In genomic region chr7:96778601-96778969, GRCm38 (mm10) we compare ENCODE assay signal across 9 mouse cellular contexts.
DNase-seq lines count a peak whose midpoint lies in the region; ATAC-seq lines count a peak whose summit lies in the region.
"Had no signal": no experiment of that assay in that cellular context is flagged by ENCODE, and none has a peak within 500 bp of the region (broad histone marks: within the 10 kb centered on the region; RNA-seq: fewer than 3 reads in every experiment).

No protein-coding gene starts in this region.

- no peaks in the 10 kb centered on the region for H3K4me1 ChIP-seq in midbrain, embryonic 11.5 days (ENCODE audit: control insufficient read depth, insufficient read depth, low read length)
- H3K4me1 ChIP-seq in midbrain, embryonic 13.5 days (replicated peaks): peaks cover 13% of the 10 kb centered on the region; the same call in 1 of the 2 replicates

- H3K36me3 ChIP-seq in midbrain, embryonic 11.5 days (ENCODE audit: control insufficient read depth, insufficient read depth, low read length): no peaks in the 10 kb centered on the region; the same call in 1 of the 2 replicates
- H3K36me3 ChIP-seq in midbrain, embryonic 13.5 days: peaks cover 19% of the 10 kb centered on the region

- no peak overlapping the region for H3K4me2 ChIP-seq in midbrain, embryonic 11.5 days
- H3K4me2 ChIP-seq in midbrain, embryonic 13.5 days (replicated peaks): no peak overlapping the region

- WGBS in midbrain, embryonic 11.5 days: 79% methylated on average over 3 of the region's 3 CpGs
- 75% methylated on average over 3 of the region's 3 CpGs for WGBS in midbrain, embryonic 13.5 days

- no peaks in the 10 kb centered on the region for H3K27me3 ChIP-seq in midbrain, embryonic 11.5 days (ENCODE audit: control insufficient read depth, insufficient read depth, low read length)
- H3K27me3 ChIP-seq in midbrain, embryonic 13.5 days: no peaks in the 10 kb centered on the region

- no peaks in the 10 kb centered on the region for H3K9me3 ChIP-seq in midbrain, embryonic 11.5 days (ENCODE audit: control insufficient read depth, low read length)
- H3K9me3 ChIP-seq in midbrain, embryonic 13.5 days: no peaks in the 10 kb centered on the region
- H3K9me3 ChIP-seq: midbrain, embryonic 10.5 days had no signal

- 0 out of 2 replicates have a peak, but pooled peaks have one; percentile 36 for ATAC-seq in midbrain, embryonic 11.5 days (ENCODE audit: low FRiP score)
- no peak for ATAC-seq in midbrain, embryonic 13.5 days
- peak; percentile 67 for ATAC-seq in erythroid progenitor cell, adult 5-6 weeks (replicated peaks; ENCODE audit: low FRiP score, poor library complexity, severe bottlenecking)

- H3K27ac ChIP-seq in midbrain, embryonic 11.5 days (ENCODE audit: low read depth, low read length): no peak overlapping the region
- H3K27ac ChIP-seq in midbrain, embryonic 13.5 days: no peak overlapping the region
- H3K27ac ChIP-seq: midbrain, embryonic 10.5 days had no signal

- DNase-seq in cerebellum, postnatal 10 days: peak; percentile 31 to 32
- no peak for DNase-seq in cerebellum, postnatal 14 days
- DNase-seq in midbrain, embryonic 11.5 days (ENCODE audit: low spot score, missing footprints): no peak
- peak; percentile 45 to 55 for DNase-seq in spleen, postnatal 14 days (ENCODE audit: low spot score in 2 of 2)
- no peak for DNase-seq in layer of hippocampus, postnatal 14 days (ENCODE audit: low spot score in 2 of 2)
- DNase-seq in cerebellum, adult 9-11 months: no peak

- no peak overlapping the region for H3K9ac ChIP-seq in midbrain, embryonic 11.5 days (ENCODE audit: low read length)
- H3K9ac ChIP-seq in midbrain, embryonic 13.5 days (replicated peaks): no peak overlapping the region

- no peak overlapping the region for H3K4me3 ChIP-seq in midbrain, embryonic 11.5 days (ENCODE audit: low read depth, low read length)
- H3K4me3 ChIP-seq in midbrain, embryonic 13.5 days (replicated peaks): no peak overlapping the region
- H3K4me3 ChIP-seq: midbrain, embryonic 10.5 days had no signal

Comparison
In these comparisons a context has a peak if more than half of its experiments do, and no peak if none do; other contexts are left out.
1. DNase-seq: peak in cerebellum, postnatal 10 days (2 of 2) and spleen, postnatal 14 days (2 of 2); none in cerebellum, postnatal 14 days (0 of 2), midbrain, embryonic 11.5 days (single experiment), layer of hippocampus, postnatal 14 days (0 of 2) and cerebellum, adult 9-11 months (single experiment).